Mouse (Mus musculus) CH12.LX (cell line): Measurements from ENCODE around the gene Arhgap45. TPM values are rescaled to one million over a fixed set of nuclear protein-coding genes. Genes with fewer than 3 reads are reported as not detected.

Experiments used
- DNase-seq: peaks from one replicate; pipeline ENCODE4 v3.0.0-alpha.2; 2013; ENCODE audit errors: extremely low read depth
- H3K27ac ChIP-seq: 2 replicates; pipeline ENCODE4 v1.5.1; 2012; ENCODE audit warnings: low read depth, mild to moderate bottlenecking, control low read depth, moderate library complexity; ENCODE audit not compliant: insufficient read depth
- H3K27me3 ChIP-seq: replicated peaks from 2 replicates; pipeline ENCODE3; 2012; ENCODE audit warnings: inconsistent platforms
- H3K36me3 ChIP-seq, 2 experiments: replicated peaks in 1 of 2; 2 replicates each; pipeline versions ENCODE3 to v1.6.1; 2012; ENCODE audit warnings: inconsistent platforms in 1 of 2, low read length in 1 of 2, mild to moderate bottlenecking in 1 of 2, mixed read lengths in 1 of 2, moderate library complexity in 1 of 2; ENCODE audit not compliant: control insufficient read depth in 1 of 2, insufficient read depth in 1 of 2
- H3K4me1 ChIP-seq, 2 experiments: 2 replicates each; pipeline ENCODE4 v1.6.1; 2012; ENCODE audit warnings: inconsistent platforms in 1 of 2, moderate library complexity in 1 of 2; ENCODE audit not compliant: insufficient read depth in 2 of 2, control insufficient read depth in 1 of 2
- H3K4me2 ChIP-seq: 2 replicates; pipeline ENCODE4 v1.6.1; 2012; ENCODE audit warnings: low read depth, mild to moderate bottlenecking, control low read depth; ENCODE audit not compliant: poor library complexity, insufficient read depth, severe bottlenecking
- H3K4me3 ChIP-seq, 3 experiments: fragments of 150-350 bp in 1 of 3; sonication (generic) in 1 of 3; replicated peaks in 1 of 3; 2 replicates each; pipeline versions ENCODE3 to v1.5.1; 2011 to 2012; ENCODE audit warnings: low read depth in 2 of 3, low read length in 2 of 3, mild to moderate bottlenecking in 2 of 3, moderate library complexity in 2 of 3, control low read depth in 1 of 3, improper control_type of control experiment in 1 of 3, inconsistent platforms in 1 of 3, mixed read lengths in 1 of 3; ENCODE audit not compliant: poor library complexity in 1 of 3
- H3K79me2 ChIP-seq: replicated peaks from 2 replicates; pipeline ENCODE4 v1.6.1; 2012; ENCODE audit warnings: mild to moderate bottlenecking, moderate library complexity; ENCODE audit not compliant: control insufficient read depth, poor library complexity, insufficient read depth, severe bottlenecking; ENCODE audit errors: extremely low read depth
- H3K9ac ChIP-seq: 2 replicates; pipeline ENCODE4 v1.6.1; 2012; ENCODE audit warnings: low read depth, mild to moderate bottlenecking, control low read depth, moderate library complexity; ENCODE audit not compliant: insufficient read depth
- H3K9me3 ChIP-seq: replicated peaks from 2 replicates; pipeline ENCODE3; 2012; ENCODE audit warnings: low read length, inconsistent platforms, mixed read lengths
- E2F4 ChIP-seq: IDR thresholded peaks from 2 replicates; pipeline ENCODE4 v1.6.1; 2011; ENCODE audit warnings: low read depth, low read length, improper control_type of control experiment; ENCODE audit not compliant: insufficient replicate concordance
- ELF1 ChIP-seq: IDR thresholded peaks from 2 replicates; pipeline ENCODE4 v1.6.1; 2014; ENCODE audit warnings: low read depth, mild to moderate bottlenecking, inconsistent platforms, low read length, improper control_type of control experiment
- ETS1 ChIP-seq: conservative IDR thresholded peaks from 2 replicates; pipeline ENCODE4 v1.6.1; 2012; ENCODE audit warnings: low read depth, mild to moderate bottlenecking, inconsistent platforms, low read length, improper control_type of control experiment, moderate library complexity
- GABPA ChIP-seq: IDR thresholded peaks from 2 replicates; pipeline ENCODE4 v1.6.1; 2012; ENCODE audit warnings: low read depth, low read length, improper control_type of control experiment, inconsistent platforms; ENCODE audit not compliant: insufficient replicate concordance
- HCFC1 ChIP-seq: IDR thresholded peaks from 2 replicates; pipeline ENCODE4 v1.6.1; 2012; ENCODE audit warnings: low read depth, mild to moderate bottlenecking, inconsistent platforms, low read length, improper control_type of control experiment
- JUN ChIP-seq: IDR thresholded peaks from 2 replicates; pipeline ENCODE4 v1.6.1; 2011; ENCODE audit warnings: low read depth, mild to moderate bottlenecking, low read length, improper control_type of control experiment, moderate library complexity; ENCODE audit not compliant: insufficient read depth
- KAT2A ChIP-seq: IDR thresholded peaks from 2 replicates; pipeline ENCODE4 v1.6.1; 2012; ENCODE audit warnings: low read length, improper control_type of control experiment, inconsistent platforms; ENCODE audit not compliant: insufficient replicate concordance
- MXI1 ChIP-seq: IDR thresholded peaks from 2 replicates; pipeline ENCODE4 v1.6.1; 2011; ENCODE audit warnings: mild to moderate bottlenecking, low read depth, low read length, improper control_type of control experiment
- NRF1 ChIP-seq: IDR thresholded peaks from 2 replicates; pipeline ENCODE4 v1.6.1; 2014; ENCODE audit warnings: low read depth, mild to moderate bottlenecking, inconsistent platforms, low read length, improper control_type of control experiment, moderate library complexity
- POLR2A ChIP-seq: IDR thresholded peaks from 2 replicates; pipeline ENCODE4 v1.6.1; 2011; ENCODE audit warnings: low read depth, mild to moderate bottlenecking, improper control_type of control experiment, low read length
- RAD21 ChIP-seq: IDR thresholded peaks from 2 replicates; pipeline ENCODE4 v1.6.1; 2011; ENCODE audit warnings: low read depth, mild to moderate bottlenecking, low read length, improper control_type of control experiment, moderate library complexity
- SIN3A ChIP-seq: IDR thresholded peaks from 2 replicates; pipeline ENCODE4 v1.6.1; 2012; ENCODE audit warnings: low read length, improper control_type of control experiment, inconsistent platforms
- SMC3 ChIP-seq: IDR thresholded peaks from 2 replicates; pipeline ENCODE4 v1.6.1; 2011; ENCODE audit warnings: low read depth, low read length, improper control_type of control experiment
- USF2 ChIP-seq: conservative IDR thresholded peaks from 2 replicates; pipeline ENCODE4 v1.6.1; 2011; ENCODE audit warnings: low read depth, low read length, improper control_type of control experiment
- ZC3H11A ChIP-seq: IDR thresholded peaks from 2 replicates; pipeline ENCODE4 v1.6.1; 2012; ENCODE audit warnings: low read depth, mild to moderate bottlenecking, inconsistent platforms, low read length, improper control_type of control experiment
- ZKSCAN1 ChIP-seq: IDR thresholded peaks from 2 replicates; pipeline ENCODE4 v1.6.1; 2012; ENCODE audit warnings: low read depth, inconsistent platforms, low read length, improper control_type of control experiment, borderline replicate concordance
- dilution Hi-C: fragments of 300-500 bp; cut with MboI; formaldehyde crosslinking; loops from 2 replicates; pipeline ENCODE4 v1.14.3; 2020; ENCODE audit warnings: low sequenced_read_pairs; ENCODE audit not compliant: extremely low pct_unique_long_range_greater_than_20kb, extremely low pct_ligation_motif_present
- in situ Hi-C: fragments of 300-500 bp; cut with MboI; formaldehyde crosslinking; loops from 3 replicates; pipeline ENCODE4 v1.14.3; 2019; ENCODE audit warnings: low sequenced_read_pairs, low pct_ligation_motif_present, low pct_unique_long_range_greater_than_20kb, mixed read lengths
- polyA plus RNA-seq: library from polyadenylated mRNA; unstranded; fragments of >175 nt; gene quantifications from 2 replicates; pipeline ENCODE4 v1.2.1, GENCODE M21; 2012; ENCODE audit warnings: low read depth; ENCODE audit not compliant: insufficient read length
- total RNA-seq, 2 experiments: library from RNA; depleted of rRNA; stranded (reverse); fragments of 300-350 nt in 1 of 2; fragments of >200 nt in 1 of 2; gene quantifications; 2 replicates each; pipeline ENCODE4 v1.2.3; 2012 to 2014

Arhgap45 gene
- total and polyA plus RNA-seq, 3 experiments: 10.3 to 25.9 (median 20.2) TPM

DNA sequence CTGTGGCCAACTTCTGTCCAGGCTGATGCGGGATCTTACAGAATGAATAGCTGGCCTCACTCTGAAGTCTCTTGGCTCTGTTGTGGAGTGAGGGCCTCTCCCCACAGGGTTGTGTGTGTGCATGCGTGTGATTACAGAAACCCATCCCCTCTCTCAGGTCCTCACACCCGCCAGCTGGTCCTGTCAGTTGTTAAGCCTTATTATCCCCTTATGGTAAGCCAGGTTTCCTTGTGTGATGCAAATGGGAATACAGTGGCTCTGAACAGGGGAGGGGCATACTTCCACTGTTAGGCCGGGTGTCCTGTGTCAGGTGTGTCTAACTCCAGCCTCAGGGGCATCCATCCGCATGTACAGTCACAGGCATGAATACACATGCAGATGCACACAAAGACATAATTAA, 29.3 kb downstream of the Arhgap45 start:
- no peaks in the 10 kb centered on the region for H3K36me3 ChIP-seq
- TF ChIP-seq USF2 (no peak), ZC3H11A (no peak), SMC3 (no peak), JUN (no peak), HCFC1 (no peak), GABPA (no peak), SIN3A (no peak), RAD21 (no peak), ELF1 (no peak), POLR2A (no peak), MXI1 (no peak), E2F4 (no peak), KAT2A (no peak), ETS1 (no peak), NRF1 (no peak)
- TF ChIP-seq, all 38 proteins: peak for 0
- in situ Hi-C loops (no loop called here), dilution Hi-C loops (no loop called here)
- no peak overlapping the region for H3K4me2 ChIP-seq
- no peaks in the 10 kb centered on the region for H3K27me3 ChIP-seq
- H3K9ac ChIP-seq: no peak overlapping the region
- no peak overlapping the region for H3K27ac ChIP-seq
- no peaks in the 10 kb centered on the region for H3K9me3 ChIP-seq
- H3K4me1 ChIP-seq: peaks cover 5 to 35% of the 10 kb centered on the region in 2 experiments
- no peak for DNase-seq
- H3K79me2 ChIP-seq: no peaks in the 10 kb centered on the region
- H3K4me3 ChIP-seq: no peak overlapping the region

GRCm38 (mm10) chr10:80047041-80047565, 30.6 kb downstream of the Arhgap45 start, which contains the start of gene Gpx4:
Gene Gpx4, plus strand, starts transcription at chr10:80047166.
- Histone ChIP-seq H3K36me3 (no peaks in the 10 kb centered on the region), H3K9me3 (no peaks in the 10 kb centered on the region), H3K9ac (no peak within 1 kb of the TSS), H3K4me1 (peaks cover 9 to 48% of the 10 kb centered on the region in 2 experiments), H3K79me2 (no peaks in the 10 kb centered on the region), H3K4me3 (no peak within 1 kb of the TSS), H3K4me2 (no peak within 1 kb of the TSS), H3K27ac (no peak within 1 kb of the TSS), H3K27me3 (no peaks in the 10 kb centered on the region)
- dilution Hi-C loops: no loop called here
- no peak for TF ChIP-seq ZKSCAN1
- no peak for DNase-seq
- in situ Hi-C loops: no loop called here
